Mouse (Mus musculus) forebrain, postnatal 0 days (tissue): Measurements from ENCODE around the gene N4bp1. TPM values are rescaled to one million over a fixed set of nuclear protein-coding genes. Genes with fewer than 3 reads are reported as not detected.

Source experiments
- ATAC-seq: fragments of 200-750 bp; cut with Nextera tagmentation; 2 replicates; pipeline ENCODE4 v1.8.0; 2017; ENCODE audit warnings: mild to moderate bottlenecking, moderate library complexity
- DNase-seq: peaks from one replicate; pipeline ENCODE4 v3.0.0-alpha.2; 2015
- H3K27ac ChIP-seq: fragments of 300-500 bp; sonication (generic); 2 replicates; pipeline ENCODE4 v1.5.1; 2014; ENCODE audit warnings: low read depth, mild to moderate bottlenecking, antibody characterized with exemption, low read length, moderate library complexity, mixed read lengths
- H3K27me3 ChIP-seq: fragments of 300-500 bp; sonication (generic); 2 replicates; pipeline ENCODE4 v1.6.1; 2014; ENCODE audit warnings: mild to moderate bottlenecking, low read length, mixed read lengths; ENCODE audit not compliant: insufficient read depth
- H3K36me3 ChIP-seq: fragments of 300-500 bp; sonication (generic); 2 replicates; pipeline ENCODE4 v1.6.1; 2014; ENCODE audit warnings: mild to moderate bottlenecking, moderate library complexity; ENCODE audit not compliant: insufficient read depth
- H3K4me1 ChIP-seq: fragments of 300-500 bp; sonication (generic); 2 replicates; pipeline ENCODE4 v1.6.1; 2014; ENCODE audit warnings: antibody characterized with exemption; ENCODE audit not compliant: insufficient read depth
- H3K4me2 ChIP-seq: fragments of 300-500 bp; sonication (generic); 2 replicates; pipeline ENCODE4 v1.6.1; 2014; ENCODE audit warnings: low read depth, mild to moderate bottlenecking, moderate library complexity
- H3K4me3 ChIP-seq: fragments of 300-500 bp; sonication (generic); 2 replicates; pipeline ENCODE4 v1.5.1; 2014; ENCODE audit warnings: low read depth, low read length, mixed read lengths
- H3K9ac ChIP-seq: fragments of 300-500 bp; sonication (generic); 2 replicates; pipeline ENCODE4 v1.6.1; 2014; ENCODE audit warnings: mild to moderate bottlenecking
- H3K9me3 ChIP-seq: fragments of 300-500 bp; sonication (generic); 2 replicates; pipeline ENCODE4 v1.6.1; 2016; ENCODE audit warnings: low read length
- CTCF ChIP-seq: sonication (generic); IDR thresholded peaks from 2 replicates; pipeline ENCODE4 v1.5.1; 2016; ENCODE audit warnings: antibody characterized with exemption, control low read depth, low read depth
- WGBS: fragments of 180-500 bp; shearing (Covaris S2); extraction: QIAGEN DNeasy Blood & Tissue Kit; methylation state at CpG from one replicate; pipeline ENCODE4 v1.1.7; 2014; 5-methylcytosine and 5-hydroxymethylcytosine counted together
- polyA plus RNA-seq: library from polyadenylated mRNA; unstranded; fragments of >200 nt; fragmentation: Nextera tagmentation; extraction: Ambion mirVana; gene quantifications from 2 replicates; pipeline ENCODE4 v1.2.1, GENCODE M21; 2015
- total RNA-seq: library from RNA; depleted of rRNA; stranded (reverse); fragments of >200 nt; gene quantifications from 2 replicates; pipeline ENCODE4 v1.2.3, GENCODE M21; 2014

The N4bp1 gene
- total and polyA plus RNA-seq, 2 experiments from 2014 or later = 4.5 to 19.4 TPM

GRCm38 (mm10) chr8:86922141-86922540, 37.1 kb upstream of the N4bp1 start:
- no peak overlapping the region for H3K4me3 ChIP-seq
- DNase-seq (no peak), ATAC-seq (no peak)
- no peak for TF ChIP-seq CTCF
- H3K36me3 ChIP-seq = no peaks in the 10 kb centered on the region
- H3K9me3 ChIP-seq = no peaks in the 10 kb centered on the region
- H3K9ac ChIP-seq = no peak overlapping the region
- H3K4me1 ChIP-seq = no peaks in the 10 kb centered on the region
- H3K27me3 ChIP-seq = no peaks in the 10 kb centered on the region
- no peak overlapping the region for H3K4me2 ChIP-seq
- no peak overlapping the region for H3K27ac ChIP-seq
- WGBS = 82% methylated on average over 5 of the region's 5 CpGs

GRCm38 (mm10) chr8:86920996-86921395, 35.9 kb upstream of the N4bp1 start:
- no peak overlapping the region for H3K27ac ChIP-seq
- H3K9me3 ChIP-seq = no peaks in the 10 kb centered on the region
- no peak overlapping the region for H3K4me3 ChIP-seq
- no peak overlapping the region for H3K9ac ChIP-seq
- no peaks in the 10 kb centered on the region for H3K36me3 ChIP-seq
- no peak for ATAC-seq
- no peak for DNase-seq
- no peaks in the 10 kb centered on the region for H3K4me1 ChIP-seq
- TF ChIP-seq CTCF = no peak
- no peak overlapping the region for H3K4me2 ChIP-seq
- H3K27me3 ChIP-seq = no peaks in the 10 kb centered on the region
- 54% methylated on average over 5 of the region's 5 CpGs for WGBS

- no peaks in the 10 kb centered on the region for H3K4me1 ChIP-seq
- WGBS = 49% methylated on average over 7 of the region's 7 CpGs
- no peak overlapping the region for H3K4me3 ChIP-seq
- no peak for TF ChIP-seq CTCF
- H3K4me2 ChIP-seq = no peak overlapping the region
- DNase-seq (no peak), ATAC-seq (no peak)
- no peaks in the 10 kb centered on the region for H3K27me3 ChIP-seq
- no peak overlapping the region for H3K27ac ChIP-seq
- no peaks in the 10 kb centered on the region for H3K9me3 ChIP-seq
- no peak overlapping the region for H3K9ac ChIP-seq
- H3K36me3 ChIP-seq = no peaks in the 10 kb centered on the region
Observed at GRCm38 (mm10) chr8:86920455-86920854, 35.4 kb upstream of the N4bp1 start.

GRCm38 (mm10) chr8:86920024-86920423, 35.0 kb upstream of the N4bp1 start:
- Histone ChIP-seq H3K36me3 (no peaks in the 10 kb centered on the region), H3K4me2 (no peak overlapping the region), H3K9ac (no peak overlapping the region), H3K27me3 (no peaks in the 10 kb centered on the region), H3K9me3 (no peaks in the 10 kb centered on the region), H3K4me1 (no peaks in the 10 kb centered on the region), H3K27ac (no peak overlapping the region), H3K4me3 (no peak overlapping the region)
- ATAC-seq (no peak), DNase-seq (no peak)
- no peak for TF ChIP-seq CTCF
- WGBS = 90% methylated on average over 7 of the region's 7 CpGs

GRCm38 (mm10) chr8:86919262-86919661, 34.2 kb upstream of the N4bp1 start:
- 71% methylated on average over 4 of the region's 4 CpGs for WGBS
- H3K4me1 ChIP-seq = no peaks in the 10 kb centered on the region
- no peak overlapping the region for H3K4me2 ChIP-seq
- no peaks in the 10 kb centered on the region for H3K36me3 ChIP-seq
- no peak overlapping the region for H3K4me3 ChIP-seq
- H3K27ac ChIP-seq = no peak overlapping the region
- no peaks in the 10 kb centered on the region for H3K9me3 ChIP-seq
- H3K27me3 ChIP-seq = no peaks in the 10 kb centered on the region
- DNase-seq = no peak
- ATAC-seq = no peak
- H3K9ac ChIP-seq = no peak overlapping the region
- TF ChIP-seq CTCF = no peak

- Histone ChIP-seq H3K27ac (no peak overlapping the region), H3K36me3 (no peaks in the 10 kb centered on the region), H3K4me1 (no peaks in the 10 kb centered on the region), H3K4me3 (no peak overlapping the region), H3K4me2 (no peak overlapping the region), H3K9me3 (no peaks in the 10 kb centered on the region), H3K9ac (no peak overlapping the region), H3K27me3 (no peaks in the 10 kb centered on the region)
- DNase-seq (no peak), ATAC-seq (no peak)
- WGBS = 87% methylated on average over 2 of the region's 2 CpGs
- TF ChIP-seq CTCF = no peak
Observed at GRCm38 (mm10) chr8:86918093-86918492, 33.0 kb upstream of the N4bp1 start.

GRCm38 (mm10) chr8:86917689-86918088, 32.6 kb upstream of the N4bp1 start:
- no peak overlapping the region for H3K4me2 ChIP-seq
- H3K9ac ChIP-seq = no peak overlapping the region
- ATAC-seq (no peak), DNase-seq (no peak)
- WGBS = 94% methylated on average over 2 of the region's 2 CpGs
- TF ChIP-seq CTCF = no peak
- no peaks in the 10 kb centered on the region for H3K9me3 ChIP-seq
- H3K4me3 ChIP-seq = no peak overlapping the region
- no peak overlapping the region for H3K27ac ChIP-seq
- no peaks in the 10 kb centered on the region for H3K4me1 ChIP-seq
- no peaks in the 10 kb centered on the region for H3K27me3 ChIP-seq
- H3K36me3 ChIP-seq = no peaks in the 10 kb centered on the region

- 88% methylated on average over 4 of the region's 4 CpGs for WGBS
- Histone ChIP-seq H3K9ac (no peak overlapping the region), H3K4me2 (no peak overlapping the region), H3K27me3 (no peaks in the 10 kb centered on the region), H3K27ac (no peak overlapping the region), H3K4me3 (no peak overlapping the region), H3K9me3 (no peaks in the 10 kb centered on the region), H3K4me1 (no peaks in the 10 kb centered on the region), H3K36me3 (no peaks in the 10 kb centered on the region)
- ATAC-seq (no peak), DNase-seq (no peak)
- TF ChIP-seq CTCF = no peak
Observed at GRCm38 (mm10) chr8:86916369-86916768, 31.3 kb upstream of the N4bp1 start.
